Mouse (Mus musculus) right cerebral cortex, postnatal 10 days (tissue): ENCODE results near the gene Cyb561d1.

Experiments
- DNase-seq, 2 experiments: peaks; one replicate each; pipeline ENCODE4 v3.0.0; 2021; ENCODE audit warnings: low spot score in 2 of 2

Cyb561d1 gene

DNA sequence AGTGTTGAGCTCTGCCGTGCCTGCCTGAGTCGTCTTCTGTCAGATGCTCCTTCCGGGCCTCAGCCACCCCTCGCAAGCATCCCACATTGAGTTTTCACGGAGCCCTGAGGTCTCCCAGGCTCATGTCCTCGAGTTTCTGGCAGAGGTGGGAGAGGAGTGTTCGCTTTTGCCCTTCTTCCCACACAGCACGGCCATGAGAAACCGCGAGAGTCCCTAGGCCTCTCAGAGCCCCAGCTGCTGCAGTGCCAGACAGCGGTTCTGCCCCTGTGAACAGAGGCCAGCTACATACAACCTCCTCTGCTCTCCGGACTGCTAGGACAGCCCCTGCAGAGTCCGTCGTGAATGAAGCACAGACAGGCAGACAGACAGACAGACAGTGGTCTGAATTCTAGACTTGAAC lies 33.5 kb downstream of the Cyb561d1 start:
- peak; percentile 20 to 23 for DNase-seq

DNA sequence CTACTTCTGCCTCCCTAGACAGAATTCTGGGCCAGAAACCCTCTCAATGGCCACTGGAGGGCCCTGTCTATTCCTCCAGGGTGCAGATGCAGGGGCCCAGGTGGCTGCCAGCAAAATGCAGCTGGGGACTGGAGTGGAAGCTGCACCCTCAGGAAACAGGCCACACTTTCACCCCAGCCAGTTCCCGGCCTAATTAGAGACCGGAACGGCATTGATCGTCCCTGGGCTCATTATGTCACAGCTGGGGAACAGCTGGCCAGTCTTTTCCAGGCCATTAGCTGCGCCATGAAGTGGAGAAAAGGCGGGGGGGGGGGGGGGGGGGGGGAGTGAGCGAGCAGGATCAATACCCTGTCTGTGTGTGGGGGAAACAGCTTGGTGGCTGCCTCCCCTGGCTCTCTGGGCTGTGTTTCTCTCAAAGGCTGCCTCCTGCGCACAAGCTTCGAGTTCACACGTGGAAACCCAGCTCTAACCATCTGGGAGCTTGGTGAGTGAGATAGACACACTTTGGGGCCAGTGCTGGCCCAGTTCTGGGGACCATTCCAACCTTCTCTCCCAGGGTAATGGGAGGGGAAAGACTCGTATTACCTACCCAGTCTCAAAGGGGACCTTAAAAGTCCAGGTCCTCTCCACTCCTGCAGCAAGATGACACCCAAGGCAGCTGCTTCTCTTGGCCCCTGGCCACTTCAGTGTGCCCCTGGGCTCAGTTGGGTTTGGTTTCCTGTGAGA lies 34.4 kb downstream of the Cyb561d1 start:
- DNase-seq: peak; percentile 80 to 86

DNA sequence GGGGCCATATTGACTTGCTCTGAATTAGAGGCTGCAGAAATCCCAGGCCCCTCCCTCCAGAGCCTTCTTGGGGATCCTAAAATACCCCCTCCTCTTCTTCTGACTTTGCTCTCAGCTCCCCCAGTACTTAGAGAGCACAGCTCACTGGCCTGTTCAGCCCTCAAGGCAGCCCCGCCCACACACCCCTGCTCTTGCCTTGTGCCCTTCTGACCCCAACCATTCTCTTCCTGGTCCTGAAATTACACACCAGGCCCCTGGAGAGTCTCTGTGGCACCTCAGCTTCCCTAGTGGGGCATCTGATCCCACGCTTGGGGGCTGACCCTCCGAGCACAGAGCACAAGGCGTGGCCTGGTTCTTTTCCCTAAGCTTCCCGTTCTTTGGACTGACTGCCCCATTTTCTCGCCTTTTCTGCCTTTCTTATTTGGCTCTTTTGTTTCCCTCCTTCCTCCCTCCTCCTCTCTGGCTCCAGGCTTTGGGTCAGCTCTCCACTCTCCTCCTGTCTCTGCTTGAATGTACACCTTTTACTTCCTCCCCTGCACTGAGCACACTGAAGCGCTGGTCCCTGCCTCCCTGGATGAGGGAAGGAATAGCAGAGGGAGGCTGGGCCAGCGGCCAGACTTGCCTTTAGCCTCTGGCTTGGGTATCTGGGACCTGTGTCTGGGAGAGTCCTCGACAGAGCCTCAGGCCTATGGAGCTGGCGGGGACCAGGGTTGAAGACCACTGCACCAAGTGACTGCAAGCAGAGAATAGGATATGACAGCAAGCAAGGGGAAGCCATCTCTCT lies 35.3 kb downstream of the Cyb561d1 start:
- DNase-seq: peak; percentile 36 to 46

DNA sequence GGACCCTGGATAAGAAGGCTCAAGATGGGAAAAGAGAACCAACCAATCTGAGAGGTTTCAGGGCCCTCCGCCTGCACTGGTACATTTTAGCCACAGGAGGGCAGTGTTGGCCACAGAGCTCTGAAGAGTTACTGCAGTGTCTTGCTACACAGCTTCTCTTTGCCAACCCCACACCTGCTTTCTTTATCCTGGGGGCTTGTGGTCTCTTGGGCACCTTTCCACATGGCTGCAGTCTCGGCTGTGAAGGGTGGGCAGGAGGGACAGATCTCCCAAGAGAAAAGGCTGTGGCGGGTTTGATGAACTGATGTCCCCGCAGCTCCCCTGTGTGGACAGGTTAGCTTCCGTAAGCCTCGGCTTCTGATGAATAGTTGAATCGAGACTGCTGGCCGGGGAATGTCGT lies 36.2 kb downstream of the Cyb561d1 start:
- peak; percentile 91 to 92 for DNase-seq

DNA sequence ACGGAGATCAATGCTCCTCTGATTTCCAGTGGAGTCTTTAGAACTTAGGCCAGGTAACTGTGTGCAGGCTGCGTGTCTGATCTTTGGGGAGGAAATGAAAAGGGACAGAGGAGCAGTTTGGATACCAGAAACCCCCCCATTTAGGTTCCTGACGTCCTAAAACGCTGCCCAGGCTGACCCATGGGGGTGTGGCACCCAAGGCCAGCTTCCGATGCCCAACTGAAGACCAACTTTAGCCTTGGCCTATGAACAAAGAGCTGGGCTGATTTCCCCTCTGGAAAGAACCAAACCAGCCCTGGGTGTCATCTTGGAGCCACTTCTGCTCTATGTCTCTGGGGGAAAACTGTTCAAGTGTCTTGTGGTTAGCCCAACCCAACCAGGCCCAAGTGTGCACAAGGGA lies 36.9 kb downstream of the Cyb561d1 start:
- DNase-seq: no peak

DNA sequence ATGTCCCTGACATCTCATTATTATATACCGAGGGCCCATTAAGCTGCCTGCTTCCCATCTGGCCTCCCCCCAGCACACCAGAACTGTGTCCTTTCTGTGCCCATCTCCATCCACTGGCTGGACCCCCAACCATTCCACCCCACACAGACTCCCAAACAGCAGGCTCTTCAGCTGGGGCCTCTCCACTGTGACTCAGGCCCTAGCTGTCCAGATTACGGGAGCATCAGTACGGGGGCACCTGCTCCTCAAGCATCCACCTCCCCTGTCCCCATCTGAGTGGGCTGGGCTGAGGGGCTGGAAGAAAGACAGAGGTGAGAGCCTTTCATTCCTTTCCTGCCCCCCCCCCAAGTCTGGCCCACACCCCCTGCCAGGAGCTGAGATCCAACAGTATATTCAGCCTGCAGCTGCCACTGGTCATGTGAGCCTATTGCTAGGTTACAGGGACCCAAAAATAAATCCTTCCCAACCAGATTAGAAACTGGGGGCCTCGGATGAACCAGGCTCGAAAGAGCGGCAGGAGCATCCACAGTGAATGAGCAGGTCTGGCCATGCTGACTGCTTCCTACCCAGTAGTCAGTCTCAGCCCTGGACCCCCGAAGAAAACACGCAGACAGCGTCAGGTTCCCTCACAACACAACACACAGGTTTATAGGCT lies 42.5 kb downstream of the Cyb561d1 start:
- peak; percentile 81 to 91 for DNase-seq

DNA sequence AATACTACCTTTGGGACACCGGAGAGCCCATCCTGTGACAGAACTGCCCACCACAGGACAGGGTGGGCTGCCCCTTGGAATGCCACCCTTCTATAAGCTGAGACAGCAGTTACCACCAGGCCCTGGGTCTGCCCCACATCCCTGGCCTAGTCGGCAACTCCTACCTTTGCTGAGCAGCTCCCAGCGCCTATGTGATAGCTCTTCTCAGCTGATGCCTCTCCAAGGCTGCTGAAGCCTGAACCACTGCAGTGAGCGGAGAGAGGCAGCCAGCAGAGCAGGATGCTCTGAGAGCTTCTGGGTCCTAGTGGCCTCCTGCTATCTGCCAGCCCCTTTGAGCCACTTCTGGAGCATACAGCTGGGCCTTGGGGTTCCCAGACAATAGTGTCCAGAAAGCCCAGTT lies 46.4 kb downstream of the Cyb561d1 start, which contains the start of gene Gpr61:
Gpr61 (minus strand) TSS at position 227 of the 400 bp plus-strand sequence.
- peak; percentile 83 to 86 for DNase-seq

DNA sequence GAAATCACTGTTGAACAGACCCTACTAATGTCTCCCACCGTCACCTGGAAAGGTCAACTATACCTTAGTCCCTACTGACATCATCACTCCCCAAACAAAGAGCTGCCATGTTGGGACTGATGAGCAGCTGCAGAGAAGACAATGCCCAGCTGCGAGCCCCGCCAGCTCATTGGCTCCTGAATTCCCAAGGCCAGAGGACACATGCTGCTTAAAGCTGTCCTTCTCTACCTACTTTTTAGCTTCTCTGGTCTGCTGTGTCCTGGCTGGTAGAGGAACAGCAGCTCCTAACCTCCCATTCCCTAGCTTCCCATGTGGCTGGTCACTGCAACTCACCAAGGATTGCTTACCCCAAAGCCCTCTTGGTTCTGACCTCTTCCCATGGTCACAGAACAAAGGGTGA lies 48.7 kb downstream of the Cyb561d1 start:
- peak in 1 of 2 experiments; percentile 18 for DNase-seq

DNA sequence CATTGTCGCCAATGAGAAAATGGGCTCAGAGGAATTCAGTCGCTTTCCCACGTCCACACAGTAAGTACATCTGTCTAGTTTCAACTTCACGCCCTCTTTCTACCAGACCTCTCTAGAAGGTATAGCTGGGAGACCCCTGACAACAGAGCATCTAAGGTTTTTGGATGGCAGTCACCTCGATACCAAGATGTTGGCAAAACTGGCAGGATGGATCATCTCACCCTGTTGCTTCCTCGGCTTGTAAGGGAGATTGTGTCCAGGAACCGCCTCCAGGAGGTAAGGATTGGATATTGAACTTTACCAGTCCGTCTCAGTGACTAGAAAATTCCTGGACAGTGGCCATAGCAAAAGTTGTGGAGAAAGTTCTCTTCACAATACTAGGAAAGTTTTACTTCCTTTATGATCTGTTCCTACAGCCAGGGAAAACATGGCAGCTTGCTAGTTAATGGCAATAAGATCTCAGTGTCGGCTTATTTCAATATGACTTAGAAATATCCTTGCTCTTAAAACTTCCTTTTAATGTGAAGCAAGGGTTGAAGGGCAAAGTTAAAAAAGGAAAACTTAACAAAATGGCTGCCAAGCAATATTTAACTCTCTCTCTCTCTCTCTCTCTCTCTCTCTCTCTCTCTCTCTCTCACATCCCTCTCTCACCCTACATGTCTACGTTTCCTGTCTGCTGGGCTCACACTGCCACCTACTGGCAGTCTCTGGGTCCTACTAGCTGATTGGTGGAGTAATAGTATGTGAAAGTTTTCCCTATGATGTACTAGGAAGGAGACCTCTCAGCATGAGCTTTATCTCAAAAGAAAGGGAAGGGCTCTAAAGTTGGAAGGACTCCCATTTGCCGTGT lies 53.4 kb downstream of the Cyb561d1 start:
- DNase-seq: peak; percentile 92 to 93

DNA sequence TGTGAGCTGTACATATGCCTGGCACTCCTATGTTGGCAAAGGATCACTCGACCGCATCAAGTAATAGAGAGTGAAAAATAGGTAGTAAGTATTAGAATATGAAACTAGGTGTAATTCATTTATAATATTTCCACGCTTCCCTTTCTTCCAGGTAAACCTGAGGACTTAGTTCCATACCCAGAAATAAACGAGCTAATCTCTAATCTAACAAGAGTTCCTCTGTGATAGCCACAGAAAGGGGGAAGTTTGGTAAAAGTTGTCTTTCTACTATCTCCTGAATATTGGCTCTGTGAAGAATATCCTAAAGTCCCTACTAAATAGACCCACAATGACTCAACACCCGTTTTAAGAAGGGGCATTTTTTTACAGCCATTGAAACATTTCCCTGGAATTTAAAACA lies 54.3 kb downstream of the Cyb561d1 start:
- DNase-seq: no peak
